Mouse (Mus musculus): ENCODE measurements around the gene Noxo1. TPM values are rescaled to one million over a fixed set of nuclear protein-coding genes. Genes with fewer than 3 reads are reported as not detected.

The Noxo1 gene
- polyA plus RNA-seq, 1 experiment from 2014 or later = 2.4 TPM

DNA sequence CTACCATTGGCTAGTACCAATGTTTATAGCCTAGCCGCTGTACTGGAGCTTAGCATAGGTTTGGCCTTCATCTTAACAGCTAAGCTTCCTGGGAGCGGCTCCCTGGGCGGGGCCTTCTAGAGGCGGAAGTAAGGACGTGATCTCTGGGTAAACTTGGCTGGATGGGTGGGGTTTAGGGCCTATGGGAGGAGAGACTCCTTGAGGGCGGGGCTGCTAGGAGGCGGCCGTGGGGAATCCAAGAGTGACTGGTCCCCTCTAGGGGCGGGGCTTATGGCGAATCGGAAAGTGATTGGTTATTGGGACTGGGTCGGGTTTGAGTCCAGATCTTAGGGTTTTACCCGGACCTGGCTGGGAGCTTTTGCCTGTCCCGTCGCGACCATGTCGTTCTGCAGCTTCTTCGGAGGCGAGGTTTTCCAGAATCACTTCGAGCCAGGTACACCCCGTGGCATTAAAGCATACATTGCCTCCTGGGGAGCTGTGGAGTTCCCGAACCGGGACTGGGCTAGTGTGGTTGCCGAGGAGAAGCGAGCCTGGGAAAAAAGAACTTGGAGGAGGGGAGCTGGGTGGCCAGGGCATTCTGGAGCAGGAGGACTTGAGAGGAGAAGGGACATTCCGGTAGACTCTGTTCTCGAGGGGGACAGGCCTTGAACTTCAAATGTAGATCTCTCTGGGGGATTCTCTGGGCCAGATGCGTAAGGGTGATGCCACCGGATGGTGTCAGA lies 40.5 kb downstream of the Noxo1 start, which contains the start of gene Msrb1:
TSS of gene Msrb1 (plus strand) at position 313 of the 722 bp plus-strand sequence.
- POLR2A ChIA-PET = interaction anchor here (0.9 to 1.2 kb wide), 2 partner anchors 12 to 15 kb away, joined by 3 read pairs; partner anchors contain the start of gene Ndufb10
- TF ChIP-seq CTCF (IDR thresholded peaks at IDR 0.05) = no peak
- ATAC-seq = peak; percentile 81
- CTCF ChIA-PET = interaction anchor here (1.0 to 4.9 kb wide), 6 partner anchors 9 to 81 kb away, joined by 3 to 22 read pairs (median 4); partner anchors contain the start of genes Ndufb10 and Rpl3l
- H3K27me3 ChIP-seq = no peaks in the 10 kb centered on the region
- DNase-seq (ENCODE audit: low read depth, low spot score) = peak; percentile 68
- in situ Hi-C loops (cut with MboI; ENCODE audit: low pct_unique_long_range_greater_than_20kb) = no loop called here

DNA sequence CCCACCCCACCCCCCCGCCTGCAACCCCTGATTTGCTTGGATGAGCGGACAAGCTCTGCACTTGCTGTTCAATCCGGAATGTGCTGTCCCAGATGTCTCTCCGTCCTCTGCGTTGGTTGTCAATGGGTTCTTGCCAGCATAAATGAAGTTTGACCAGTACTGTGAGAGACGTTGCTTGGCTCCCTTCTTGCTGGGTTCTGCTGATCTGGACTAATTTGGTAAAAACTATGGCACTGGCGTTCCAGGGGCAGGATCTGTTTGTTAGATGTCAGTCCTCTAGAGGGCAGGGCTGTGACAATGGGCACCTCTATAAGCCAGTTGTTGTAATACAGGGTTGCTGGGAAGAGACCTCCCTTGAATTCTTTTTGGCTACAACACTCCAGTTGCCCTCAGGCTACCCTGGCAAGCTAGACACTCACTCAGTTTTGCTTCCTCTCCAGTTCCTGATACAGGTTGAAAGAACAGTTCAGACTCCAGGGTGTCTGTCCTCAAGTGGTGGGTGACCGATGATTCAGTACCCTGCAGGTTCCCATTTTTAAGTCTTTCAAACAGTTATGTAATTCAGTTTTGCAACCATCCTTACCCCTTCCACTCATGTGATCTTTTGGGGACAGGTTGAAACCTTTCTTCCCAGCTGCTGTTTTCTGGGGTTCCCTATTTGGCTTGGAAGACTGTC lies 41.2 kb downstream of the Noxo1 start:
- POLR2A ChIA-PET = interaction anchor here (0.9 kb wide), 1 partner anchor 13 kb away, joined by 3 read pairs; the partner anchor contains the start of gene Ndufb10
- no peaks in the 10 kb centered on the region for H3K27me3 ChIP-seq
- CTCF ChIA-PET = interaction anchor here (1.0 to 4.9 kb wide), 5 partner anchors 9 to 81 kb away, joined by 3 to 22 read pairs (median 4); partner anchors contain the start of genes Ndufb10 and Rpl3l
- in situ Hi-C loops (cut with MboI; ENCODE audit: low pct_unique_long_range_greater_than_20kb) = no loop called here
- DNase-seq (ENCODE audit: low read depth, low spot score) (no peak), ATAC-seq (peak; percentile 33)
- TF ChIP-seq CTCF (IDR thresholded peaks at IDR 0.05) = no peak

- in situ Hi-C loops (cut with MboI; ENCODE audit: low pct_unique_long_range_greater_than_20kb) = no loop called here
- ChIA-PET POLR2A (no interaction called here), CTCF (no interaction called here)
- H3K27me3 ChIP-seq = no peaks in the 10 kb centered on the region
- DNase-seq (ENCODE audit: low read depth, low spot score) (no peak), ATAC-seq (no peak)
- no peak for TF ChIP-seq CTCF (IDR thresholded peaks at IDR 0.05)
Measured at GRCm38 (mm10) chr17:24738238-24738637, 42.2 kb downstream of the Noxo1 start.

GRCm38 (mm10) chr17:24739926-24740325 lies 43.9 kb downstream of the Noxo1 start:
- ChIA-PET CTCF (no interaction called here), POLR2A (no interaction called here)
- no peak for ATAC-seq
- no peak for TF ChIP-seq CTCF (IDR thresholded peaks at IDR 0.05)
- in situ Hi-C loops (cut with MboI; ENCODE audit: low pct_unique_long_range_greater_than_20kb) = loop anchor here (5.0 kb wide), 1 partner anchor 77 kb away; no protein-coding TSS in a partner anchor
- no peaks in the 10 kb centered on the region for H3K27me3 ChIP-seq
- DNase-seq (ENCODE audit: low read depth, low spot score) = no peak

DNA sequence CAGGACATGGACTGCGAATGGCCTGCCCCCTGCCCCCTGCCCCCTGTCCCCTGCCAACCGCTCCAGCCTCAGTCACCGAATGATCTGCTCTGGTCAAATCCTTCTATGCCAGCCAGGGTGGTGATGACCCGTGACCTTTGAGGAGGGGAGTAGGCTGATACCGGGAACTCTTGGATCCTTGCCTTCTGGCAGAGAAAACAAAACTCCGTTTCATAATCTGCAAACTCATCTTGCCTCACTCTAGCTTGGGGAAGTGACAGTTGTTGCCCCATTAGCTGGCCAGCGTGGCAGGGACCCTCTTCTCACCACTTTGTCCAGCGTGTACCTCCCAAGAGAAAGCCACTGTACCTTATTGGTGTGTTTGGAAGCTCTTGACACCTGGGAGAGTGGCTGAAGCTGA lies 46.3 kb downstream of the Noxo1 start:
- DNase-seq (ENCODE audit: low read depth, low spot score) = no peak
- H3K27me3 ChIP-seq = no peaks in the 10 kb centered on the region
- ATAC-seq = no peak
- no peak for TF ChIP-seq CTCF (IDR thresholded peaks at IDR 0.05)
- POLR2A ChIA-PET = no interaction called here
- in situ Hi-C loops (cut with MboI; ENCODE audit: low pct_unique_long_range_greater_than_20kb) = loop anchor here (5.0 kb wide), 1 partner anchor 75 kb away; no protein-coding TSS in a partner anchor
- CTCF ChIA-PET = interaction anchor here (1.3 to 1.6 kb wide), 2 partner anchors 9 to 76 kb away, joined by 4 to 5 read pairs; no protein-coding TSS in a partner anchor

DNA sequence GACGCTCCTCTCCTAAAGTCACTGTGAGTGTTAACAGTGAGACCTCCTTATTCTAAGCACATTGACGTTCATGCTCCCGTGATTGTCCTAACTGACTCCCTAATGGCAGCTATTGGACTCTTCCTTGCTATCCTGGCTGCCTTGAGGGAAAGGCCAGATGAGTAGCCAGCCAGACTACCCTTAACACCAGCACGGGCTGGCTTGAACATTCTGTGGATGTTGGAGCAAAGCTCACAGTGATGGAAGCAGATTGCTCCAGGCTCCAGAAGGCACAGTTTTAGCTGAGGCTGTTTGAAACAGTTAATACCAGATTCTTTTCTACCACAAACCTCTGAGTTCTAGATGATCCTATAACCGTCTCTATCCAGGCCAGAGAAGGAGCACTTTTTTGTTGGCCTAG lies 47.9 kb downstream of the Noxo1 start:
- no peak for TF ChIP-seq CTCF (IDR thresholded peaks at IDR 0.05)
- H3K27me3 ChIP-seq = no peaks in the 10 kb centered on the region
- ChIA-PET CTCF (no interaction called here), POLR2A (no interaction called here)
- no peak for ATAC-seq
- in situ Hi-C loops (cut with MboI; ENCODE audit: low pct_unique_long_range_greater_than_20kb) = loop anchor here (5.0 kb wide), 1 partner anchor 73 kb away; no protein-coding TSS in a partner anchor
- DNase-seq (ENCODE audit: low read depth, low spot score) = no peak

GRCm38 (mm10) chr17:24744381-24744780 lies 48.3 kb downstream of the Noxo1 start:
- ChIA-PET POLR2A (no interaction called here), CTCF (no interaction called here)
- TF ChIP-seq CTCF (IDR thresholded peaks at IDR 0.05) = no peak
- no peak for DNase-seq (ENCODE audit: low read depth, low spot score)
- ATAC-seq = no peak
- in situ Hi-C loops (cut with MboI; ENCODE audit: low pct_unique_long_range_greater_than_20kb) = loop anchor here (5.0 kb wide), 1 partner anchor 73 kb away; no protein-coding TSS in a partner anchor
- H3K27me3 ChIP-seq = no peaks in the 10 kb centered on the region

- no peaks in the 10 kb centered on the region for H3K27me3 ChIP-seq
- CTCF ChIA-PET = interaction anchor here (0.8 to 1.9 kb wide), 17 partner anchors 9 to 136 kb away, joined by 3 to 22 read pairs (median 4); partner anchors contain the start of gene Hagh
- in situ Hi-C loops (cut with MboI; ENCODE audit: low pct_unique_long_range_greater_than_20kb) = no loop called here
- DNase-seq (ENCODE audit: low read depth, low spot score) (no peak), ATAC-seq (peak; percentile 57)
- POLR2A ChIA-PET = interaction anchor here (0.8 kb wide), 1 partner anchor 75 kb away, joined by 3 read pairs; no protein-coding TSS in a partner anchor
- TF ChIP-seq CTCF (IDR thresholded peaks at IDR 0.05) = peak; percentile 95
Measured at GRCm38 (mm10) chr17:24745526-24746497, 49.8 kb downstream of the Noxo1 start.

DNA sequence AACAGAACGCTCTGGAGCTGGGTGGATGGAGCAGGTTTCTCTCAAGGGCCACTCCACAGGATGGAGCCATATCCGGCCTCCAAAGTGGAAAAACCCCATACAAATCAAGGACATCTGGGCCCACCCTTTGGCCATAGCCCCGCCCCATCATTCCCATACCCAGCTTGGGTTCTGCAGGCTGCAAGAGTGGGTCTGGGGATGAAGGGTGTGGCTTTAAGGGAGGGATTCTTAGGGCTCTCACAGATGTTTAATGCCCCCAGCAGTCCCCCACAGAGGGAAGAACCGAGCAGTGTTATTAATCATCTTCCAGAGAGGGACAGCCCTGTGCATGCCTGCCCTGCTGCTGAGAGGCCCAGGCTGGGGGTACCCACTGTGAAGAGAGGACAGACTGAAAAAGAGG lies 51.0 kb downstream of the Noxo1 start:
- ATAC-seq = no peak
- no peak for TF ChIP-seq CTCF (IDR thresholded peaks at IDR 0.05)

More for the DNA sequence above, 51.0 kb downstream of the Noxo1 start:
- ChIA-PET POLR2A (no interaction called here), CTCF (interaction anchor here (1.1 to 2.0 kb wide), 3 partner anchors 53 to 71 kb away, joined by 7 to 10 read pairs (median 9); no protein-coding TSS in a partner anchor)
- in situ Hi-C loops (cut with MboI; ENCODE audit: low pct_unique_long_range_greater_than_20kb) = no loop called here
- no peak for DNase-seq (ENCODE audit: low read depth, low spot score)
- H3K27me3 ChIP-seq = no peaks in the 10 kb centered on the region

Other genes with a start within 250 kb of the Noxo1 start
- 36.9 TPM for gene E4f1, start 225.9 kb upstream of the Noxo1 start, polyA plus RNA-seq (2021)
- 41.3 TPM for gene Pgp, start 225.8 kb upstream of the Noxo1 start, polyA plus RNA-seq (2021)
- gene Bricd5, start 222.3 kb upstream of the Noxo1 start, polyA plus RNA-seq (2021) = 0.06 TPM
- gene Mlst8, start 217.2 kb upstream of the Noxo1 start, polyA plus RNA-seq (2021) = 23.1 TPM
- gene Caskin1, start 207.6 kb upstream of the Noxo1 start, polyA plus RNA-seq (2021) = 1.0 TPM
- gene Traf7, start 168.3 kb upstream of the Noxo1 start, polyA plus RNA-seq (2021) = 154 TPM
- 0.40 TPM for gene Rab26, start 162.0 kb upstream of the Noxo1 start, polyA plus RNA-seq (2021)
- gene Pkd1, start 146.4 kb upstream of the Noxo1 start, polyA plus RNA-seq (2021) = 41.0 TPM
- gene Tsc2, start 63.6 kb upstream of the Noxo1 start, polyA plus RNA-seq (2021) = 93.5 TPM
- 33.4 TPM for gene Nthl1, start 63.6 kb upstream of the Noxo1 start, polyA plus RNA-seq (2021)
- 32.3 TPM for gene Slc9a3r2, start 45.9 kb upstream of the Noxo1 start, polyA plus RNA-seq (2021)
- not detected for gene Npw, start 37.8 kb upstream of the Noxo1 start, polyA plus RNA-seq (2021)
- 48.0 TPM for gene Zfp598, start 26.5 kb upstream of the Noxo1 start, polyA plus RNA-seq (2021)
- gene Syngr3, start 6.3 kb upstream of the Noxo1 start, polyA plus RNA-seq (2021) = 2.7 TPM
- gene Gfer, start 78 bp upstream of the Noxo1 start, polyA plus RNA-seq (2021) = 47.6 TPM
- gene Tbl3, start 11.4 kb downstream of the Noxo1 start, polyA plus RNA-seq (2021) = 66.1 TPM
- 0.08 TPM for gene Rnf151, start 21.8 kb downstream of the Noxo1 start, polyA plus RNA-seq (2021)
- 1,141 TPM for gene Rps2, start 21.9 kb downstream of the Noxo1 start, polyA plus RNA-seq (2021)
- 362 TPM for gene Ndufb10, start 28.2 kb downstream of the Noxo1 start, polyA plus RNA-seq (2021)
- gene Rpl3l, start 31.6 kb downstream of the Noxo1 start, polyA plus RNA-seq (2021) = 0.15 TPM
- 100 TPM for gene Msrb1, start 40.4 kb downstream of the Noxo1 start, polyA plus RNA-seq (2021)
- gene Hs3st6, start 56.8 kb downstream of the Noxo1 start, polyA plus RNA-seq (2021) = 2.9 TPM
- 0.09 TPM for gene Meiob, start 108.1 kb downstream of the Noxo1 start, polyA plus RNA-seq (2021)
- gene Hagh, start 143.9 kb downstream of the Noxo1 start, polyA plus RNA-seq (2021) = 116 TPM
- 41.2 TPM for gene Fahd1, start 154.1 kb downstream of the Noxo1 start, polyA plus RNA-seq (2021)
- 0.12 TPM for gene Igfals, start 169.8 kb downstream of the Noxo1 start, polyA plus RNA-seq (2021)
- 49.8 TPM for gene Nubp2, start 190.1 kb downstream of the Noxo1 start, polyA plus RNA-seq (2021)
- gene Spsb3, start 190.4 kb downstream of the Noxo1 start, polyA plus RNA-seq (2021) = 32.4 TPM
- gene Eme2, start 198.9 kb downstream of the Noxo1 start, polyA plus RNA-seq (2021) = 21.4 TPM
- gene Mrps34, start 198.9 kb downstream of the Noxo1 start, polyA plus RNA-seq (2021) = 115 TPM
- gene Nme3, start 200.3 kb downstream of the Noxo1 start, polyA plus RNA-seq (2021) = 39.8 TPM
- 66.3 TPM for gene Mapk8ip3, start 240.7 kb downstream of the Noxo1 start, polyA plus RNA-seq (2021)

Measured in Patski (cell line).